11 mouse cellular contexts compared by ENCODE assay signal in the genomic region with DNA sequence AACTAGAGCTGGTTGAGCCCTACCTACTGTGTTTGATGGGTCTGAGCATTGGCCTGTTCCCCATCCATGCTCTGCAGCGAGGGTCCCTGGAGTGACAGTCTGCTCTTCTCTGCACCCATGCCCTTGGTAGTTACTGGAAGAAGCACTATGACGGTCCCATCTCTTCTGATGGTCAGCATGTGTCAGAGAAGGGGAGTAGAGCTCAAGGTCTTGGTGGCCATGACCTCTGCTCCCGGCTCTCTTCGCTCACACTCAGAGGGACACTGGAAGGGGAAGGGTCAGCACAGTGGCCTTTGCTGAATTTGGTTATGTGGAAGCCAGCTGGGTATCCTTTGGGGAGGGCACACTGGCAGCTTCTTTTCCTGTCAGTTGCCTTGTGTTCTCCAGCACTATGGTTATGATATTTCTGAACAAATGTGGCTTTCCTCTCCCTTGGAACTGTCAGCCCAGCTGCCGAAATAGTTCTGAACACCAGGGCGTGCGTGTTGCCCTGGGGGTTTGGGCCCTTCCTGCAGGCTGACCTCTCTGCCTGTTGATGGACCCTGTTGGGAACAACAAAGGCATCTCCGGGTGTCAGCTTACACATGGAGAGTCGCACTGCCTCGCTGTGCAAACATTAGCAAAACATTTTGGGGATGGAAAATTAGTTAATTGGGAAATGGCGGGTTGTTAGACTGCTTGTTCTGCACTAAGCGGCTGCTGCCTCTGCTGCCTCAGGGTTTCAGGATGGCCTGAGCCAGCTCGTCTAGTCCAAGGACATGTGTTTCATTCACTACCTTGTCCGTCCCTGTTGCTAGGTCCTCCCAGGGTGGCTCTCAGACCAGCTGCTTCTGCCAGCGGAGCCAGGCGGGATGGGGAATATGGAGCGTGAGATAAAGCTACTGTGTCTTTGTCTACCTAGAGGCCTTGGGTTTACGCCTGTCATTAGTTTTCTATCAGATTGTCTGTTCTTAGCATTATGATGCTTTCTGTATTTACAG.
DNase-seq lines count a peak whose midpoint lies in the region; ATAC-seq lines count a peak whose summit lies in the region.
"Had no signal": no experiment of that assay in that cellular context is flagged by ENCODE, and none has a peak within 500 bp of the region (broad histone marks: within the 10 kb centered on the region; RNA-seq: fewer than 3 reads in every experiment).

No protein-coding gene starts in this region.

- no peak overlapping the region for H3K9ac ChIP-seq in limb, embryonic 11.5 days (ENCODE audit: low read length)
- H3K9ac ChIP-seq in hindbrain, embryonic 13.5 days = peak overlapping the region; percentile 53
- peak overlapping the region; percentile 28; the same call in 1 of the 2 replicates for H3K9ac ChIP-seq in midbrain, embryonic 16.5 days (ENCODE audit: low read depth, low read length)

- H3K36me3 ChIP-seq in limb, embryonic 11.5 days (ENCODE audit: control insufficient read depth, insufficient read depth, low read length) = no peaks in the 10 kb centered on the region
- H3K36me3 ChIP-seq in limb, embryonic 10.5 days = no peaks in the 10 kb centered on the region
- no peaks in the 10 kb centered on the region for H3K36me3 ChIP-seq in hindbrain, embryonic 13.5 days
- H3K36me3 ChIP-seq in midbrain, embryonic 16.5 days (ENCODE audit: control insufficient read depth, insufficient read depth, low read length) = no peaks in the 10 kb centered on the region

- H3K4me3 ChIP-seq in limb, embryonic 11.5 days (ENCODE audit: low read depth, low read length) = no peak overlapping the region
- no peak overlapping the region for H3K4me3 ChIP-seq in limb, embryonic 10.5 days
- no peak overlapping the region for H3K4me3 ChIP-seq in hindbrain, embryonic 13.5 days
- no peak overlapping the region for H3K4me3 ChIP-seq in midbrain, embryonic 16.5 days (ENCODE audit: low read depth, low read length)
- H3K4me3 ChIP-seq: erythroblast, embryonic 14.5 days; heart, adult 2 months had no signal

- no peak for ATAC-seq in limb, embryonic 11.5 days (ENCODE audit: insufficient number of reproducible peaks, low FRiP score, low TSS enrichment, low read depth)
- ATAC-seq in hindbrain, embryonic 13.5 days (ENCODE audit: low FRiP score) = 0 out of 2 replicates have a peak, but pooled peaks have one; percentile 26
- ATAC-seq in midbrain, embryonic 16.5 days = no peak

- H3K9me3 ChIP-seq in limb, embryonic 11.5 days (ENCODE audit: control insufficient read depth, low read length) = no peaks in the 10 kb centered on the region
- H3K9me3 ChIP-seq in limb, embryonic 10.5 days (replicated peaks) = no peaks in the 10 kb centered on the region
- H3K9me3 ChIP-seq in hindbrain, embryonic 13.5 days = no peaks in the 10 kb centered on the region
- H3K9me3 ChIP-seq in midbrain, embryonic 16.5 days (replicated peaks; ENCODE audit: control insufficient read depth, low read length, poor library complexity, severe bottlenecking) = no peaks in the 10 kb centered on the region

- no peak overlapping the region for H3K27ac ChIP-seq in limb, embryonic 11.5 days (replicated peaks; ENCODE audit: low read depth, low read length)
- H3K27ac ChIP-seq in limb, embryonic 10.5 days = no peak overlapping the region; the same call in 1 of the 2 replicates
- H3K27ac ChIP-seq in hindbrain, embryonic 13.5 days = peak overlapping the region; percentile 91
- H3K27ac ChIP-seq in midbrain, embryonic 16.5 days (ENCODE audit: low read length) = peak overlapping the region; percentile 66
- H3K27ac ChIP-seq: heart, adult 2 months had no signal

- H3K4me2 ChIP-seq in limb, embryonic 11.5 days (ENCODE audit: low read depth, severe bottlenecking) = no peak overlapping the region
- H3K4me2 ChIP-seq in hindbrain, embryonic 13.5 days = no peak overlapping the region
- no peak overlapping the region for H3K4me2 ChIP-seq in midbrain, embryonic 16.5 days (ENCODE audit: low read length)

- WGBS in limb, embryonic 11.5 days = 38% methylated on average over 18 of the region's 18 CpGs
- WGBS in limb, embryonic 10.5 days = 41% methylated on average over 18 of the region's 18 CpGs
- 36% methylated on average over 18 of the region's 18 CpGs for WGBS in hindbrain, embryonic 13.5 days
- 41% methylated on average over 18 of the region's 18 CpGs for WGBS in midbrain, embryonic 16.5 days

- DNase-seq in limb, embryonic 11.5 days (ENCODE audit: low spot score) = peak; percentile 42
- DNase-seq in limb, embryonic 10.5 days (ENCODE audit: low spot score) = no peak
- DNase-seq in embryo, embryonic 10.5 days (ENCODE audit: low spot score) = peak; percentile 58
- DNase-seq in testis, postnatal 10 days (ENCODE audit: low spot score) = no peak
- DNase-seq in layer of hippocampus, postnatal 36 days = no peak
- no peak for DNase-seq in lung, postnatal 25 days (ENCODE audit: low spot score)
- DNase-seq: heart, adult 2 months; lung, postnatal 4 days had no signal

- no peaks in the 10 kb centered on the region for H3K27me3 ChIP-seq in limb, embryonic 11.5 days (ENCODE audit: control insufficient read depth, insufficient read depth, low read length)
- H3K27me3 ChIP-seq in limb, embryonic 10.5 days (ENCODE audit: low read depth, poor library complexity, severe bottlenecking) = no peaks in the 10 kb centered on the region
- H3K27me3 ChIP-seq in hindbrain, embryonic 13.5 days = no peaks in the 10 kb centered on the region
- no peaks in the 10 kb centered on the region for H3K27me3 ChIP-seq in midbrain, embryonic 16.5 days (ENCODE audit: control insufficient read depth, insufficient read depth, low read depth, low read length)

- peaks cover 9% of the 10 kb centered on the region for H3K4me1 ChIP-seq in limb, embryonic 11.5 days (ENCODE audit: control insufficient read depth, insufficient read depth, low read length)
- peaks cover 47% of the 10 kb centered on the region for H3K4me1 ChIP-seq in limb, embryonic 10.5 days
- peaks cover 69% of the 10 kb centered on the region for H3K4me1 ChIP-seq in hindbrain, embryonic 13.5 days (replicated peaks)
- peaks cover 41% of the 10 kb centered on the region for H3K4me1 ChIP-seq in midbrain, embryonic 16.5 days (ENCODE audit: control insufficient read depth, insufficient read depth, low read length)

Comparison
In these comparisons a context has a peak if more than half of its experiments do, and no peak if none do; other contexts are left out.
1. DNase-seq: peak in limb, embryonic 11.5 days (single experiment) and embryo, embryonic 10.5 days (single experiment); none in limb, embryonic 10.5 days (single experiment), testis, postnatal 10 days (single experiment), layer of hippocampus, postnatal 36 days (0 of 2) and lung, postnatal 25 days (single experiment).
2. H3K27ac ChIP-seq: peak in hindbrain, embryonic 13.5 days (single experiment) and midbrain, embryonic 16.5 days (single experiment); none in limb, embryonic 11.5 days (single experiment) and limb, embryonic 10.5 days (single experiment).